Mouse (Mus musculus): Measurements from ENCODE around the gene Ppp2r5b. TPM values are rescaled to one million over a fixed set of nuclear protein-coding genes. Genes with fewer than 3 reads are reported as not detected.
A peak's percentile ranks its signal among the peaks of the same experiment; 100 is the strongest.

Gene Ppp2r5b
- 33.0 and 41.3 TPM in 2 replicates for polyA plus RNA-seq (2012; ENCODE audit: insufficient read depth, insufficient read length, missing spikeins)

DNA sequence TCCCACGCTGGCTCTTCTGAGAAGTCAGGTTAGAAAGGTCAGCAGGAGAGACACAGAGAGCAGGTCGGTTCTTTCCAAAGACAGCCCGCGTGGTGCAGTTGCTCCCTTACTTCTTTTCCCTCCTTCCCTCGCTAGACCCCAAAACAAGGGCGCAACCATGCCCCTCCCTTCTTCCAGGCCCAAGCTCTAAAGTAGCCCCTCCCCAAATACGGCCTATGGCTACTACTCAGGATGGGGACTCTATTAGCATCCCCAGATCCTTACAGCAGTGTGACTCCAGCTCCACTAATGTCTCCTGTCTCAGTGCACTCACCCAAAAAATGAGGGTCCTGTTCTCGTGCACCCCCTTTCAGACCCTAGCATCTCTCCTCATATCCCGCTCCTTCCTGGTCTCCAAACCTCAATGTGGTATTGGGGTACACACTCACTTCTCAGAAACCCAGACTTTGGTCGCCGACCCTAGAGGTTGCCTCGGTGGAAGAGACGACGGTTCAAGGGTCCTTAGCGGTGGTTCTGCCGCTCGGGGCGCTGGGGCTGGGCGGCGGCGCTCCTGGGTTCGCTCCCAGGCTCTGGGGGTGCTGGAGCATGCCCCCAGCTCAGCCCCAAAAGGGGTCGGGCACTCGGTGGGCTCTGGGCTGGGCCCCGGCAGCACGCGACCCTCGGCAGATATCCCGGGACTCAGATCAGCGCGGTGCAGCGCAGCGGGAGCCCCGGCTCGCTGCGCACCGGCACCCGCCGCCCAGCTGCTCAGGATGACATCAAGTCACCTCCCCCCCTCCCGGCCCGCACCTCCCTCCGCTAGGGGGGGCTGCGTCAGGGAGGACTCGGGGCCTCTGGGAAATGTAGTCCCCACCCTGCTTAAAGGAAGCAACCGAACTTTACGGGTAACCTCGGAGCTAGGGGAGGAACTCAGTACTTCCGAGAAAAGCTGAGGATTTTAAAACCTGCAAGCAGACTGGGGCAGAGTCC is at the start of gene Ppp2r5b:
Gene Ppp2r5b, minus strand, starts transcription at position 789 of the 969 bp plus-strand sequence.
- Histone ChIP-seq H3K27ac (replicated peaks; ENCODE audit: low read depth, low read length) (peak within 1 kb of the TSS; percentile 98), H3K4me3 (ENCODE audit: insufficient read depth, low read depth, low read length) (peak within 1 kb of the TSS; percentile 94), H3K4me1 (ENCODE audit: control insufficient read depth, insufficient read depth, insufficient read length, low read length) (no peaks in the 10 kb centered on the region; the same call in 1 of the 2 replicates)

DNA sequence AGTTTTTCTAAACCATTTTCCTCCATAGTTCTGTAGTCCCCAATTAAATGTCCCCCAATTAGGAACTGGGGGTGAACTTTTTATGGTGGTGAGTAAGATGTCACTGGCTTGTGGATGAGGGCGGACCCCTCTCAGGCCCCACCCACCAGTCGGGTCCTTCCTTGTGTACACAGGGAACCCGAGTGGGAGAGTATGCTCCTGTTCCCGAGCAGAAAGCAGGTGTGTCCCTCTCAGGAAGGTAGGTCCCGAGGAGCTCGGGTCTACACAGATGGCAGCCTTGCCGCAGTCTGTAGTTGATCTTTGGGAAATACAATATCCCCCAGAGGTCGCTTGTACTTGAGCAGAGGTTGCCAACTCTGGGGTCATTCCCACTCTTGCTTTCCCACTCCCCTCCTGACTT is 49.6 kb upstream of the Ppp2r5b start:
- peaks cover 64% of the 10 kb centered on the region for H3K4me1 ChIP-seq (ENCODE audit: control insufficient read depth, insufficient read depth, insufficient read length, low read length)
- H3K27ac ChIP-seq (replicated peaks; ENCODE audit: low read depth, low read length): peak overlapping the region; percentile 93
- H3K4me3 ChIP-seq (ENCODE audit: insufficient read depth, low read depth, low read length): no peak overlapping the region

DNA sequence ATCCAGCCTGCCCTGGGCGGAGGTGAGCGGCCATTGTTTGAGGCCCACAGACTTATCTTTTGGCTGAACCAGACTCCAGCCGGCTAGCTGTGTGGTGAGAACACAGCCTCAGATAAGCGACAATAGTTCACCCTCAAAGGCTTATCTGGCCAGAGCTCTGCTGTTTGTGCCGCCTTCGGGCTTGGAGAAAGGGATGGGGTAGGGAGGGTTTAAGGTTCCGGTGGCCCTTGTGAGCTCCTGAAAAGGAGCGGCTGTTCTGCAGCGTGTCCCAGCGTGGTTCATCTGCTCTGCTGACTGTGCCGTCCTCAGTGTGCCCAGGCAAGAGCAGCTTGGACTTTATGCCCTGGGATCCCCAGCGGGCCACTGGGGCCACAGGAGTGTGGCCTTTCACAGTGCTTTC is 48.8 kb upstream of the Ppp2r5b start:
- Histone ChIP-seq H3K4me1 (ENCODE audit: control insufficient read depth, insufficient read depth, insufficient read length, low read length) (peaks cover 60% of the 10 kb centered on the region), H3K27ac (replicated peaks; ENCODE audit: low read depth, low read length) (peak overlapping the region; percentile 93), H3K4me3 (ENCODE audit: insufficient read depth, low read depth, low read length) (no peak overlapping the region)

DNA sequence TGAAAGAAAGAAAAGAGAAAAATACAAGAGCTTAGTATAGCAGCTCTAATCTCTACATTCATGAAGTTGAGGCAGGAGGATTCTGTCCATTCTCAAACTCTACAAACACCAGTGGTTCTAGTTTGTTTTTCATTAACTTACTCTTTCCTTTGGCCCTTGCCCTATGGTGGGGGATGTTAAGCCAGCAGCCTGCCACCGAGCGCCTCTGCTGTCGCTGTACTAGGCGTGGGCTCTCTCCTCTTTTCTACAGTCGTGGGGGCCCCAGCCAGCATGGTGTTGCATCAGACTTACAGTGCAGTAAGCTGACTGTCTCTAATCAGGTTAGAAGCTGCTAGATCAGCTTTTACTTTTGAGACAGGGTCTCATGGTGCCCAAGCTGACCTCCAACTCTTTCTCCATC is 47.3 kb upstream of the Ppp2r5b start:
- H3K27ac ChIP-seq (replicated peaks; ENCODE audit: low read depth, low read length): no peak overlapping the region
- peaks cover 53% of the 10 kb centered on the region for H3K4me1 ChIP-seq (ENCODE audit: control insufficient read depth, insufficient read depth, insufficient read length, low read length)
- H3K4me3 ChIP-seq (ENCODE audit: insufficient read depth, low read depth, low read length): no peak overlapping the region

DNA sequence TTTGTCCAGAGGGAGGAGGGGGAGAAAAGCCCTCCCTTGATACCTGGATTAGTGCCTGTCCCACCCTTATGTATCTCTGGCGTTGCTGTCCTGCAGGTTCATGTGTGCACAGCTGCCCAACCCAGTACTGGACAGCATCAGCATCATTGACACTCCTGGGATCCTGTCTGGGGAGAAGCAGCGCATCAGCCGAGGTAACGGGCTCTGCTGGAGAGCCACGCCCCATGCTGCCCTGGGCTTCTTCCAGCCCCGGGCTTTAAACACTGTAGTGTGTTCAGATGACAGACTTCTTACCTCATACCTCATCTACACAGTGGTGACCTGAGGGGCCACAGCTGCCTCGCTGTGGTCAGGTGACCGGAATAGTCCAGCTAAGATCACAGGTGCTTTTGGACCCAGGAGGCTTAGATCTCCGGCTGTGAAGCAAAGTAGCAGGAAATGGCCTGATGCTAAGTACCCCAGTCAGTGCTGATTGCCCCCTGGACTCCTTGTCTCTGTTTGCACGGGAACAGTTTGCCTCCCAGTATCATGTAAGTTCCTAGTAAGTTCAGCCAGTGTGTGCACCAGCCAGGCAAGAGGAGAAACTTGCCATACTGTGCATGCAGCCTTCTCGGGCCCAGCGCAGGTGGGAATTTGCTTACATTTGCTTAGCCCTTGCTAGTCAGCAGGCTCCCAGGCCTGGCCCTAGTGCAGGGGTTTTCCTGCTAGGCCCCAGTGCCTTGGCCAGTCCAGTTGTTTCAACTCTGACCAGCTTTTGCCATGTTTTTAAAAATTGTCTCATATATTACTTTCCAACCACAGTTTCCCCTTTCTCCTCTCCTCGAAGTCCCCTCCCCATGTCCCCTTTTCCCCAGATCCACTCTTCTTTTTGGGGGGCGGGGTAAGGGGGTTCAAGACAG is 45.7 kb upstream of the Ppp2r5b start:
- Histone ChIP-seq H3K4me1 (ENCODE audit: control insufficient read depth, insufficient read depth, insufficient read length, low read length) (peaks cover 39% of the 10 kb centered on the region), H3K4me3 (ENCODE audit: insufficient read depth, low read depth, low read length) (peak overlapping the region; percentile 4; the same call in 1 of the 2 replicates), H3K27ac (replicated peaks; ENCODE audit: low read depth, low read length) (no peak overlapping the region)

GRCm38 (mm10) chr19:6280554-6280953 is 44.9 kb upstream of the Ppp2r5b start:
- peak overlapping the region; percentile 12; the same call in 1 of the 2 replicates for H3K4me3 ChIP-seq (ENCODE audit: insufficient read depth, low read depth, low read length)
- H3K4me1 ChIP-seq (ENCODE audit: control insufficient read depth, insufficient read depth, insufficient read length, low read length): peaks cover 33% of the 10 kb centered on the region
- H3K27ac ChIP-seq (replicated peaks; ENCODE audit: low read depth, low read length): no peak overlapping the region

DNA sequence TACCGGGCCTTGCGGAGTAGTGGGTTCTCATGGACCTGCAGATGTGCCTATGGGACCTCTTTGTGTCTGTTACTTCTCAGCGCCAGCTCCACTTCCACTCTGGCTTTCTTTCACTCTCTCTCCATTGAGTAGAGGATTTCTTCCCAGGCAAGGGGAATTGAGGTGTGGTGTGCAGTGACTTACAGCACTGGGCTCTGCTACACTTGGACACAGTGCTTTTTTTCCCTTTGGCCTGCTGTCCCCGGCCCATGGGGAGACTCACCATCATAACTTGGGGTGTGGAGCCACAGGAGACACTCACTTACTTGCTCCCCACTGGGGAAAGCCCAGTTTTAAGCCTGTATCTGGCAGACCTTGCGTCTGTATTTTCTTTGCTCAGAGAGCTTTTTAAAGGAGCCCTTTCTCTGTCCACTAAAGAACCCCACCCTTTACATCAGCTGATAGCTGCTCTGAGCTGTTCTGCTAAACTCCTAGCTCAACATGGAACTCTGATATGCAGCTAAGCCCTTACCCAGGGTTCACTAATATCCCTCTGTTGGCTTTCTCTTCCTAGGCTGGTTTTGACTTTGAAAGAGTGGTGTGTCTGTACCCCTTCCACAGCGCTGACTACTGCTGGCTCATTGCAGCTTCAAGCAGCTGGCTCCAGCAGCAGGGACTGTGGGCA is 43.9 kb upstream of the Ppp2r5b start:
- H3K4me1 ChIP-seq (ENCODE audit: control insufficient read depth, insufficient read depth, insufficient read length, low read length): peaks cover 29% of the 10 kb centered on the region
- peak overlapping the region; percentile 96 for H3K4me3 ChIP-seq (ENCODE audit: insufficient read depth, low read depth, low read length)

GRCm38 (mm10) chr19:6278439-6279073 is 42.9 kb upstream of the Ppp2r5b start:
- peak overlapping the region; percentile 94 for H3K27ac ChIP-seq (replicated peaks; ENCODE audit: low read depth, low read length)
- H3K4me3 ChIP-seq (ENCODE audit: insufficient read depth, low read depth, low read length): peak overlapping the region; percentile 96
- H3K4me1 ChIP-seq (ENCODE audit: control insufficient read depth, insufficient read depth, insufficient read length, low read length): peaks cover 23% of the 10 kb centered on the region; the same call in 1 of the 2 replicates

More for the DNA sequence above, 43.9 kb upstream of the Ppp2r5b start:
- H3K27ac ChIP-seq (replicated peaks; ENCODE audit: low read depth, low read length): peak overlapping the region; percentile 94

GRCm38 (mm10) chr19:6277661-6278438 is 42.2 kb upstream of the Ppp2r5b start:
- H3K4me1 ChIP-seq (ENCODE audit: control insufficient read depth, insufficient read depth, insufficient read length, low read length): peaks cover 22% of the 10 kb centered on the region; the same call in 1 of the 2 replicates
- peak overlapping the region; percentile 94 for H3K27ac ChIP-seq (replicated peaks; ENCODE audit: low read depth, low read length)
- peak overlapping the region; percentile 96 for H3K4me3 ChIP-seq (ENCODE audit: insufficient read depth, low read depth, low read length)

GRCm38 (mm10) chr19:6276426-6277421 is 41.1 kb upstream of the Ppp2r5b start, which contains the start of gene Ehd1:
Gene Ehd1, plus strand, starts transcription at chr19:6276725.
- Histone ChIP-seq H3K27ac (replicated peaks; ENCODE audit: low read depth, low read length) (peak within 1 kb of the TSS; percentile 94), H3K4me1 (ENCODE audit: control insufficient read depth, insufficient read depth, insufficient read length, low read length) (peaks cover 22% of the 10 kb centered on the region; the same call in 1 of the 2 replicates), H3K4me3 (ENCODE audit: insufficient read depth, low read depth, low read length) (peak within 1 kb of the TSS; percentile 96)

- Histone ChIP-seq H3K4me3 (ENCODE audit: insufficient read depth, low read depth, low read length) (peak overlapping the region; percentile 55), H3K27ac (replicated peaks; ENCODE audit: low read depth, low read length) (peak overlapping the region; percentile 86), H3K4me1 (ENCODE audit: control insufficient read depth, insufficient read depth, insufficient read length, low read length) (peaks cover 14% of the 10 kb centered on the region; the same call in 1 of the 2 replicates)
These were observed 40.2 kb upstream of the Ppp2r5b start for GRCm38 (mm10) chr19:6275740-6276389.

DNA sequence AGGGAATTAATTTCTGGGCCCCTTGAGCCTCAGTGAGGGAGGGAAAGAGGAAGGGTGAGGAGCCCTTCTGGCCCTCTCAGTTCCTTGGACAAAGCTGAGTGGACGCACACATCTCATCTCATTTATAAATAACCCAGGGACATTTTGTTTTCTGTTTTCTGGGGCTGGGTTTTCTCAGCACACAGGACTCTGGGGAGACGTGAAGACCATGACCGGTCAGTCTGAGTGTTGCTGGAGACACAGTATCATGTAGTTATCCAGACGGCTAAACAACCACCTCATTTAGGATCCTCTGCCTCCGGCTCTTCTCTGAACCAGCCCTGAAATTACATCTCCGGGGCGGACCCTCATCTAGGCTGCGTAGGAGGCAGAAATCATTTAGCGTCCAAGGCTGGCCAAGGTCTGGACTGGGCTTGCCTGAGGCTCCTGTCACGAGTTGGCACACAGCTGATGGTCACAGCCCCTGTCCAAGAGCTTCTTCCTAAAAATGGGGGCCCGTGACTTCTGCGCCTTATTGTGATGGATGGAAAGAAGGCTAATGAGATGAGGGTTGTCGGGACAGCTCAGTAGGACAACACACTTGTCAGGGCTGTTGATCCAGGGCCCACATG is 38.4 kb upstream of the Ppp2r5b start:
- no peak overlapping the region for H3K4me3 ChIP-seq (ENCODE audit: insufficient read depth, low read depth, low read length)
- 0 out of 2 replicates have a peak, but pooled peaks cover 7% of the 10 kb centered on the region for H3K4me1 ChIP-seq (ENCODE audit: control insufficient read depth, insufficient read depth, insufficient read length, low read length)
- peak overlapping the region; percentile 72 for H3K27ac ChIP-seq (replicated peaks; ENCODE audit: low read depth, low read length)

Measured in brown adipose tissue, adult 24 weeks (tissue).